Mouse (Mus musculus) megakaryocyte, embryonic 14.5 days (primary cell): ENCODE measurements around the gene Usp42. TPM values are rescaled to one million over a fixed set of nuclear protein-coding genes. Genes with fewer than 3 reads are reported as not detected.
A peak's percentile ranks its signal among the peaks of the same experiment; 100 is the strongest.

Experiments
- H3K27me3 ChIP-seq: replicated peaks from 2 replicates; pipeline ENCODE3; 2012; ENCODE audit warnings: inconsistent platforms
- H3K36me3 ChIP-seq: replicated peaks from 2 replicates; pipeline ENCODE3; 2012; ENCODE audit warnings: low read length, inconsistent platforms, mixed read lengths
- H3K4me1 ChIP-seq: 2 replicates; pipeline ENCODE4 v1.6.1; 2012; ENCODE audit warnings: inconsistent platforms
- H3K4me3 ChIP-seq: replicated peaks from 2 replicates; pipeline ENCODE3; 2012; ENCODE audit warnings: moderate library complexity, mild to moderate bottlenecking, inconsistent platforms
- H3K9me3 ChIP-seq: 2 replicates; pipeline ENCODE4 v1.6.1; 2012; ENCODE audit warnings: inconsistent platforms
- FLI1 ChIP-seq: IDR thresholded peaks from 2 replicates; pipeline ENCODE4 v1.6.1; 2012; ENCODE audit warnings: low read length, inconsistent platforms, mixed read lengths
- GATA1 ChIP-seq: IDR thresholded peaks from 3 replicates; pipeline ENCODE4 v1.6.1; 2012; ENCODE audit warnings: mixed read lengths, low read length, inconsistent platforms, borderline replicate concordance
- polyA plus RNA-seq: library from polyadenylated mRNA; stranded (reverse); fragments of >175 nt; gene quantifications from 2 replicates; pipeline ENCODE4 v1.2.3, GENCODE M21; 2012; ENCODE audit warnings: low replicate concordance; ENCODE audit not compliant: insufficient read depth

The Usp42 gene
- polyA plus RNA-seq, 1 experiment: 8.2 TPM

DNA sequence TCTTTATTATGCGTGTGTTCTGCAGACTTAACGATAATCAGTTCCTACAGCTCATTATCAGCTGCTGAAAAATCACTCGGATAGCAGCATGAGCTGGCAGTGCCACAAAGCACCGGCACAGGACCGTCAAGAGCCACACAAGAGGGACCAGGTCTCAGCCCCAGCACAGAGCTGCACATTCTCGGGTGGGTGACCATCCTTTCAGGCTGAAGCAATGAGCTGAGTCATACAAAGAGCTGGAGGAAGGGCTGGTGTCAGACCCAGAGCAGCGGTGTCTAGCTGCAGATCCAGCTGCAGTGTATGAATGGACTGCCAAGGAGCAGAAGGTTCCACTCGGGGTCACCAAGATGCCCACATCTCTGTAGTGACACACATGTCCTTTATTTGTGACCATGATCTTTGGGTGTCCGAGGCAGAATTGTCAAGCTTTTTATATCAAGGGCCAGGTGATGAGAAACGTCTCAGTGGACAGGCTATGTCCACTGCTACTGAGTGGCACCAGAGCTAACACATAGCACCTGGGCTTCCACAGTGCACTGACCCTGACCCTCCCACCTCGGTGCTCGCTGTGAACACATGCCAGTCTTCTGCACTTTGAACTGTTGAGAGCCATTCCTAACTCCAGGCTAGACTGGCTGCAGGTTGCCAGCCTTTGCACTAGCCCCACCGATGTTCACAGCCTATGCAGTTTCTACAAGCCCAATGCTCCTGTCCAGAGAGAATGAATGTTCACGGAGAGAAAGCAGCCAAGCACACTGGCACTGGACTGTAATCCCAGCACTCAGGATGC, 19.9 kb downstream of the Usp42 start:
- Histone ChIP-seq H3K36me3 (peaks cover 98% of the 10 kb centered on the region), H3K27me3 (no peaks in the 10 kb centered on the region), H3K4me1 (peaks cover 23% of the 10 kb centered on the region), H3K9me3 (no peaks in the 10 kb centered on the region), H3K4me3 (no peak overlapping the region)
- TF ChIP-seq FLI1 (no peak), GATA1 (no peak)

DNA sequence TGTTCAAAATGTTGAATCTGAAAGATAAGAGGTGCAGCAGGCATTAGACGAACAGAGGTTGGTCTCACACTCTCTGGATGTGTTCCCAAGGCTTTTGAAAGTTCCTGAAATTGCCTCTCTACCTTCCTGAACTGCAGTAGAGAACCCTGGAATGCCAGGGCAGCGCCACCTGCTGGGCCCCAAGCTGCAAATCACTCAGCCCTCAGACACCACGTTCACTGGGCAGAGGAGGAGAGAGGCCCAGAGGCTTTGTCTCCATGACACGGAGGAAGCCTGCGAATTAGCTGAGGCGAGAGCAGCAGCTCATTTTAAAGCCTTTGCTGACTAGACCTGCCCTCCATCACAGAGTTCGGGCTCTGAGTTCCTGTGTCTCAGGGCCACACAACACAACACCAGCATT, 20.8 kb downstream of the Usp42 start:
- H3K27me3 ChIP-seq: no peaks in the 10 kb centered on the region
- peaks cover 98% of the 10 kb centered on the region for H3K36me3 ChIP-seq
- TF ChIP-seq GATA1 (no peak), FLI1 (no peak)
- H3K4me1 ChIP-seq: peaks cover 32% of the 10 kb centered on the region
- no peaks in the 10 kb centered on the region for H3K9me3 ChIP-seq
- H3K4me3 ChIP-seq: no peak overlapping the region

DNA sequence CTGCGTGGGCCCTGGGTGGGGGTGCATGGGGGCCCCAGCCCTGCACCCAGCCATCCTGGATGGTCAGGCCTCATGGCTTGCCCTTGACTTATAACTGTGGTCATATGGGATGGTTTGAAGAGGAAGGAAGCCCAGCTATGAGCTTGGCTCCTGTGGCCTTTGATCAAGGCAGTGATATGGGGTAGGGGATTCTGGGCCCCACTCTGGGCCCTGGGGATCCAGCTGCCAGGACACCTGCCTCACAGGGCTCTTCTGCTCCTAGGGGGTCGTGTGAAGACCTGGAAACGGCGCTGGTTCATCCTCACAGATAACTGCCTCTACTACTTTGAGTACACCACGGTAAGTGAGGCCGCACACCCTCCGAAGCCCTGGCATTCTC, 25.3 kb downstream of the Usp42 start:
- peaks cover 1% of the 10 kb centered on the region for H3K27me3 ChIP-seq
- no peak overlapping the region for H3K4me3 ChIP-seq
- H3K9me3 ChIP-seq: no peaks in the 10 kb centered on the region
- TF ChIP-seq FLI1 (no peak), GATA1 (no peak)
- peaks cover 43% of the 10 kb centered on the region for H3K4me1 ChIP-seq
- H3K36me3 ChIP-seq: peaks cover 97% of the 10 kb centered on the region

DNA sequence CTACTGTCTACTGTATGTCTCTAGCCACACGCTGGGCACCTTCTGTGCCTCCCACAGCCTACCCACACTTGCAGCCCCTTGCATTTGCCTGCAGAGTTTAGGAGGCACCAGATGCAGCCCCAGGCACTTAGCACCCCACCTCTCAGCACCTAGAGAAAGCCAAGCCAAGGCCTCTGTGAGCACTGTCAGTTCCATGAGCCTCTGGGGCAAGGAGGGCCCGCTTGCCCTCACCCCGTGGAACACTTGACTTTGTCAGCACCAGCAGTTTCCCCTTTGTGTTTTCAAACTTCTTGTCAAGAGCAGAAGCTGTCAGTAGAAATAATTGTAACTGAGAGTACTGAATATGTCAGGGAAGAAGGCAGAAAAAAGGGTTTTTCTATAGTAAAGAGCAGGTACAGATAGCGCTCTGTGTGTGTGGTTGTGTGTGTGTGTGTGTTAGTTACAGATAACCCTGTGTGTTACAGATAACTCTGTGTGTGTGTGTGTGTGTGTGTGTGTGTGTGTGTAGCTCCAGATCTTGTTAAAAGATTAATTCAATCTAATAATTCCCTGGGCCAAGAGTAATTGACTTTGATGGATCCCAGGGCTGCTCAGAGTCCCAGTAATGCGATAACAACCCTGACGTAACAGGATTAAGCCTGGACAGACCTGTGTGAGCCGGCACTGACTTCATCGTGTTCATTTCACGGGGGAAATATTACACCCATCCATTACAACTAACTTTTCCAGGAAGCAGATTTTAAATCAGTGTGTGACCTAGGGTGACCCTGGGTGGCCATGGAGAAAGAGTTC, 25.9 kb downstream of the Usp42 start:
- no peaks in the 10 kb centered on the region for H3K9me3 ChIP-seq
- H3K27me3 ChIP-seq: peaks cover 1% of the 10 kb centered on the region
- H3K4me1 ChIP-seq: peaks cover 43% of the 10 kb centered on the region
- H3K36me3 ChIP-seq: peaks cover 97% of the 10 kb centered on the region
- no peak overlapping the region for H3K4me3 ChIP-seq
- TF ChIP-seq GATA1 (no peak), FLI1 (no peak)

DNA sequence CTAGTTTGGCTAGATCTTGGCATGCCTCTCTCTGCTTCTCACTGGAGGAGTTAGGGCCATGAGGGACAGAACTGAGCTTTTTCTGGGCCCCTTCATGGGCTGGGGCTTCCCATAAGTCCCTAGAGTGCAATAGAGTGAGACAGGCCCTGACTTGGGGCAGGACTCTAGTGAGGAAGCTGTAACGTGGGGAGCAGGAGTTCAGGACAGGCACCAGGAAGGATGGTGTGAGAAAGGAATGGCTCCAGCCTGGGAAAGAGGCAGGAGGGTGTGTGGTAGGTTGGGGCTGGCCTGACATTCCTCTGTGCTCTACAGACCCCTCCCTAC, 26.5 kb downstream of the Usp42 start:
- H3K4me3 ChIP-seq: no peak overlapping the region
- peaks cover 1% of the 10 kb centered on the region for H3K27me3 ChIP-seq
- H3K4me1 ChIP-seq: peaks cover 49% of the 10 kb centered on the region
- no peak for TF ChIP-seq GATA1
- TF ChIP-seq FLI1: no peak
- peaks cover 98% of the 10 kb centered on the region for H3K36me3 ChIP-seq
- no peaks in the 10 kb centered on the region for H3K9me3 ChIP-seq

DNA sequence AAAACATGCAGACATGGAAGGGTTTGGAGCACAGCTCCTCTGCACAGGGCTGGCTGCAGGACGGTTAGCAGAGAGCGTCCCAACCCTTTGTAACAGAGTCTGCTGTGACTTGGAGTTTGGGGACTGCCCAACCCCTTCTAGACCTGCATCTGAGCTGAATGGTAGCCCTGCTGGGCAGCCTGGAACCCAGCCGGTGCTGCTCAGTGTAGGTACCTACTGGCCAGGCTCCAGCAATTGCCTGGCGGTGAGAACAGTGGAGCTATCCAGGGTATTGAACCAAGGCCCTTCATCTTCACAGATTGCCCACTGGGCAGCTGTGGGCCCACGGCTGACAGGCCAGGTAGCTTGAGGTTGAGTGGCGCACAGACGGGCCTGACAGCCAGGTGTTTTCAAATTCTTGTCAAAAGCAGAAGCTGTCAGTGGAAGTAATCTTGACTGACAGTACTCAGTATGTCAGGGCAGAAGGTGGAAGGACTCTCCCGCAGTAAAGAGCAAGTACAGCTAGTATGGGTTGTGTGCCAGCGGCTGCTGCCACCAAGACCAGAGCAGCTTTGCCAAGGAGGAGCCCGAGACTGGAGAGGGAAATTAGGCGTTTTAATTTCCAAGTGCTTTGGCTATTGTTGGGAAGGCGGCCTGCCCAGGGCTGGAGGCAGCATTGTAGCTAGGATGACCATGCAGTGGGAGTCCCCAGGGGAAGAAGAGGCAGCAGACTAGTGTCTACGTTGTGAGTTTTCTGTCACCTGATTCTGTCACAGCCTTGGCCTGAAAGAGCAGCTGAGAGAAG, 27.0 kb downstream of the Usp42 start:
- H3K27me3 ChIP-seq: peaks cover 1% of the 10 kb centered on the region
- TF ChIP-seq FLI1: no peak
- peaks cover 54% of the 10 kb centered on the region for H3K4me1 ChIP-seq
- H3K36me3 ChIP-seq: peaks cover 95% of the 10 kb centered on the region
- no peak overlapping the region for H3K4me3 ChIP-seq
- no peaks in the 10 kb centered on the region for H3K9me3 ChIP-seq

DNA sequence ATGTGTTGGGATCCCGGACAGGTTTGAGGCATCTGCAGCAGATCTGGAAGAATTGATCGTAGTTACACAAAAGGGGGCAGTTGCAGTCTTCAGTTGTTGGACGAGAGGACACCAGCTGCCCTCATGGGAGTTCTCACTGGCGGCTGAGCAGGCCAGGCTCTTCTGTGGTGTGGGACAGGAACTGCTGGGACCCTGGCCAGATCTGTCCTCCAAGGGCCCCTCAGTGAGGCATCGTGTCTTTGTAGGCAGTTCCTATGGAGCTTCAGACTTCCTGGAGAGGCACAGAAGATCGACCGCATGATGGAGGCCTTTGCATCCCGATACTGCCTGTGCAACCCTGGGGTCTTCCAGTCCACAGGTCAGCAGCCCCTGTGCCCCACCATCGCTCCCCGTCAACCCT, 31.0 kb downstream of the Usp42 start:
- Histone ChIP-seq H3K36me3 (peaks cover 89% of the 10 kb centered on the region), H3K9me3 (no peaks in the 10 kb centered on the region), H3K4me3 (peak overlapping the region; percentile 21), H3K27me3 (peaks cover 1% of the 10 kb centered on the region), H3K4me1 (peaks cover 67% of the 10 kb centered on the region)
- no peak for TF ChIP-seq GATA1

DNA sequence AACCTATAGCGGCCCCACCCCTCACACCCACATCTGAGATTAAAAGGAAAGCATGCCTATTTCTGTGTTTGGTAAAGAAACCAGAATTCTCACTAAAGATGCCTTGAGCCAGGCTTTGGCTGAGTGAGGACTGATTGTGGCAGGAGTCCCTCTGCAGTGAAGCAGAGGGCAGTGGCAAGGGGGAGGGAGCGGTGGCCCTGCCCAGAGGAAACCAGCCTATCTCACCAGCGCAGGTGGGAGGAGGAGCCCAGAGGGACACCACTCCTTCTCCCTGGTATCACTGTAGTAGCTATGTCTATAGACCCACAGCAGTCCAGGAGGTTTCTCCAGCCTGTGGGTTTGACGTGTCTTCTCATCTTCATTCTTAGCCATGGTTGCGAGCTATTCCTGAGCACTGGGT, 31.8 kb downstream of the Usp42 start:
- Histone ChIP-seq H3K4me1 (peaks cover 59% of the 10 kb centered on the region), H3K36me3 (peaks cover 89% of the 10 kb centered on the region), H3K9me3 (no peaks in the 10 kb centered on the region), H3K4me3 (no peak overlapping the region), H3K27me3 (peaks cover 1% of the 10 kb centered on the region)
- TF ChIP-seq GATA1 (no peak), FLI1 (no peak)

DNA sequence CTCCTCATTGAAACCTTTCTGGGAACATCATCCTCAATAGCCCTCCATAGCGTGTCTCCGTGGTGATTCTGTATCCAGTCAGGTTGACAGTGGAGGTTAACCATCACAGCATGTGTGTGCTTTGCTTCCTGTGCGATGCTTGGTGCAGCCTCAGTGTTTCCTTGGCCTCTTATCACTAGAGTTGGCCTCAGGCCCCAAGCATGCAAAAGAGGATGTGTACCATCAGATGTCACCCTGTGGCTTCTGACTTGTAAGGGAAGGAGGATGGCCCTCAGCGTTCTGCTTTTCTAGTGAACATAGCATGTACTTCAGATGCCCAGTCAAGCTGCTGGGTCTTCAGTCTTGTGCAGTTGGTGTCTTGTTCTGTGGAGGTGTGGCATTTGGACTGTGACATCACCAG, 33.6 kb downstream of the Usp42 start:
- Histone ChIP-seq H3K36me3 (peaks cover 89% of the 10 kb centered on the region), H3K9me3 (no peaks in the 10 kb centered on the region), H3K27me3 (no peaks in the 10 kb centered on the region), H3K4me1 (peaks cover 62% of the 10 kb centered on the region), H3K4me3 (peak overlapping the region; percentile 78)
- TF ChIP-seq FLI1 (no peak), GATA1 (no peak; the same call in 2 of the 3 replicates)

DNA sequence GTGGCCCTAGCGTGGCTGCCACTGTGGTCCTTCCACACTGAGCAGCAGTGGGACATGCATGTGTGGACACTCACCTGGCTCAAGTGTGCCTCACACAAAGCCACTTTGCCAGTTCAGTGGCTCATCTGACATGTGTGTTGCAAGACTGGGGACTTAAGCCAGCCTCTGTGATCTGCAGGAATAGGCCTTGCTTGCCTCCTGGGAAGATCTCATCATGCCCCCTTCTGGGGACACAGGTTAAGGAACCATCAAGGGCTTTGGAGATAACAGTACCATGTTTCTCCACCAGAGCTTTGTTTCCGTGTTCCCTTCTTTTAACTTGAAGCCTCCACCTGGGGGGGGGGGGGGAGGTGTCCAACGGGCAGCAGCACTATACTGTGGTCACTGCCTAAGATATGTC, 35.8 kb downstream of the Usp42 start:
- Histone ChIP-seq H3K4me3 (peak overlapping the region; percentile 48), H3K27me3 (no peaks in the 10 kb centered on the region), H3K36me3 (peaks cover 89% of the 10 kb centered on the region), H3K9me3 (no peaks in the 10 kb centered on the region), H3K4me1 (peaks cover 57% of the 10 kb centered on the region)
- TF ChIP-seq GATA1 (no peak), FLI1 (no peak)
